Mouse (Mus musculus) urinary bladder, adult 18-20 months (tissue): Measurements from ENCODE around the gene Olfr1216.
"Not testable (repeated sequence)": the region's sequence is repeated elsewhere in the genome, so short reads cannot be mapped to it uniquely, and the experiment has no call there.

ENCODE experiments used
- DNase-seq, 2 experiments: peaks; one replicate each; pipeline ENCODE4 v3.0.0; 2022; ENCODE audit warnings: low spot score in 2 of 2, mixed read lengths in 2 of 2

Gene Olfr1216

GRCm38 (mm10) chr2:89018240-89018639 lies at the start of gene Olfr1216:
Gene Olfr1216, minus strand, starts transcription at chr2:89018340.
- no peak for DNase-seq

- no peak for DNase-seq
Measured at GRCm38 (mm10) chr2:89061087-89061486, 42.9 kb upstream of the Olfr1216 start, which contains the start of gene Olfr1218. Gene Olfr1218, minus strand, starts transcription at chr2:89061187.

- DNase-seq, result no peak
Measured at GRCm38 (mm10) chr2:89031965-89032364, 13.8 kb upstream of the Olfr1216 start, which contains the start of gene Olfr1217. Gene Olfr1217, minus strand, starts transcription at chr2:89032065.

GRCm38 (mm10) chr2:89021436-89021835 lies 3.3 kb upstream of the Olfr1216 start:
- not testable (repeated sequence) for DNase-seq

- no peak for DNase-seq
Measured at GRCm38 (mm10) chr2:89006873-89007272, 11.3 kb downstream of the Olfr1216 start, which contains the start of gene Olfr1215. Gene Olfr1215, minus strand, starts transcription at chr2:89006973.

- DNase-seq, result no peak
Measured at GRCm38 (mm10) chr2:88992553-88992952, 25.6 kb downstream of the Olfr1216 start, which contains the start of gene Olfr1214. Gene Olfr1214, minus strand, starts transcription at chr2:88992653.

- no peak for DNase-seq
Measured at GRCm38 (mm10) chr2:88980181-88980580, 38.0 kb downstream of the Olfr1216 start, which contains the start of gene Gm13762. Gene Gm13762, minus strand, starts transcription at chr2:88980281.
